Mouse (Mus musculus): ENCODE measurements at regions not wholly inside any gene's neighbourhood (a gene's known extent, or its start where the extent isn't known, plus 50 kb on each side); places are given as distances from the start of the nearest gene placed in this dataset.

- H3K4me1 ChIP-seq (ENCODE audit: control insufficient read depth, insufficient read depth, low read length): no peaks in the 10 kb centered on the region
- H3K4me2 ChIP-seq (ENCODE audit: low read length): no peak overlapping the region
- no peak overlapping the region for H3K4me3 ChIP-seq (ENCODE audit: low read depth, low read length)
- no peak for ATAC-seq
- 70% methylated on average over 3 of the region's 3 CpGs for WGBS
- H3K27me3 ChIP-seq (replicated peaks; ENCODE audit: control insufficient read depth, insufficient read depth, low read length): no peaks in the 10 kb centered on the region
- DNase-seq (ENCODE audit: low spot score): no peak
- no peak overlapping the region for H3K9ac ChIP-seq (ENCODE audit: low read length)
- no peak overlapping the region for H3K27ac ChIP-seq (ENCODE audit: low read depth, low read length)
- no peaks in the 10 kb centered on the region for H3K9me3 ChIP-seq (replicated peaks; ENCODE audit: control insufficient read depth, low read length)
- no peaks in the 10 kb centered on the region for H3K36me3 ChIP-seq (ENCODE audit: control insufficient read depth, insufficient read depth, low read length)
These were observed 453.3 kb upstream of the Lmcd1 start for GRCm38 (mm10) chr6:111820265-111820664.

GRCm38 (mm10) chr6:111844321-111844835 lies 429.2 kb upstream of the Lmcd1 start:
- H3K27ac ChIP-seq (ENCODE audit: low read depth, low read length): no peak overlapping the region; the same call in 1 of the 2 replicates
- no peaks in the 10 kb centered on the region for H3K36me3 ChIP-seq (ENCODE audit: control insufficient read depth, insufficient read depth, low read length)
- peak; percentile 89 for ATAC-seq

GRCm38 (mm10) chr6:111866101-111866598 lies 407.4 kb upstream of the Lmcd1 start:
- peak; percentile 91 for DNase-seq (ENCODE audit: low spot score)
- Histone ChIP-seq H3K36me3 (ENCODE audit: control insufficient read depth, insufficient read depth, low read length) (no peaks in the 10 kb centered on the region), H3K4me2 (ENCODE audit: low read length) (no peak overlapping the region), H3K27ac (ENCODE audit: low read depth, low read length) (no peak overlapping the region), H3K4me3 (ENCODE audit: low read depth, low read length) (no peak overlapping the region), H3K9me3 (replicated peaks; ENCODE audit: control insufficient read depth, low read length) (no peaks in the 10 kb centered on the region), H3K9ac (ENCODE audit: low read length) (no peak overlapping the region), H3K27me3 (replicated peaks; ENCODE audit: control insufficient read depth, insufficient read depth, low read length) (no peaks in the 10 kb centered on the region), H3K4me1 (ENCODE audit: control insufficient read depth, insufficient read depth, low read length) (no peaks in the 10 kb centered on the region)
- WGBS: 48% methylated on average over 3 of the region's 3 CpGs
- peak; percentile 94 for ATAC-seq

More at GRCm38 (mm10) chr6:111844321-111844835, 429.2 kb upstream of the Lmcd1 start:
- H3K27me3 ChIP-seq (replicated peaks; ENCODE audit: control insufficient read depth, insufficient read depth, low read length): 0 out of 2 replicates have a peak, but pooled peaks cover 4% of the 10 kb centered on the region
- no peak overlapping the region for H3K4me2 ChIP-seq (ENCODE audit: low read length)
- 10% methylated on average over 6 of the region's 6 CpGs for WGBS
- peaks cover 7% of the 10 kb centered on the region; the same call in 1 of the 2 replicates for H3K4me1 ChIP-seq (ENCODE audit: control insufficient read depth, insufficient read depth, low read length)
- H3K4me3 ChIP-seq (ENCODE audit: low read depth, low read length): no peak overlapping the region
- H3K9ac ChIP-seq (ENCODE audit: low read length): no peak overlapping the region
- peak; percentile 90 for DNase-seq (ENCODE audit: low spot score)
- H3K9me3 ChIP-seq (replicated peaks; ENCODE audit: control insufficient read depth, low read length): no peaks in the 10 kb centered on the region

GRCm38 (mm10) chr6:111882557-111882956 lies 391.0 kb upstream of the Lmcd1 start:
- no peak for ATAC-seq
- no peak overlapping the region for H3K27ac ChIP-seq (ENCODE audit: low read depth, low read length)
- H3K4me3 ChIP-seq (ENCODE audit: low read depth, low read length): no peak overlapping the region
- no peaks in the 10 kb centered on the region for H3K4me1 ChIP-seq (ENCODE audit: control insufficient read depth, insufficient read depth, low read length)
- WGBS: 95% methylated on average over 1 of the region's 1 CpGs
- no peaks in the 10 kb centered on the region for H3K27me3 ChIP-seq (replicated peaks; ENCODE audit: control insufficient read depth, insufficient read depth, low read length)
- no peak for DNase-seq (ENCODE audit: low spot score)
- H3K4me2 ChIP-seq (ENCODE audit: low read length): no peak overlapping the region
- H3K9me3 ChIP-seq (replicated peaks; ENCODE audit: control insufficient read depth, low read length): no peaks in the 10 kb centered on the region
- H3K36me3 ChIP-seq (ENCODE audit: control insufficient read depth, insufficient read depth, low read length): no peaks in the 10 kb centered on the region
- no peak overlapping the region for H3K9ac ChIP-seq (ENCODE audit: low read length)

- no peaks in the 10 kb centered on the region for H3K36me3 ChIP-seq (ENCODE audit: control insufficient read depth, insufficient read depth, low read length)
- no peak overlapping the region for H3K27ac ChIP-seq (ENCODE audit: low read depth, low read length)
- no peaks in the 10 kb centered on the region for H3K9me3 ChIP-seq (replicated peaks; ENCODE audit: control insufficient read depth, low read length)
- H3K4me3 ChIP-seq (ENCODE audit: low read depth, low read length): no peak overlapping the region
- 44% methylated on average over 1 of the region's 1 CpGs for WGBS
- H3K4me1 ChIP-seq (ENCODE audit: control insufficient read depth, insufficient read depth, low read length): no peaks in the 10 kb centered on the region
- no peaks in the 10 kb centered on the region for H3K27me3 ChIP-seq (replicated peaks; ENCODE audit: control insufficient read depth, insufficient read depth, low read length)
- H3K4me2 ChIP-seq (ENCODE audit: low read length): no peak overlapping the region
- ATAC-seq (no peak), DNase-seq (ENCODE audit: low spot score) (peak; percentile 20)
- no peak overlapping the region for H3K9ac ChIP-seq (ENCODE audit: low read length)
These were observed 389.6 kb upstream of the Lmcd1 start for GRCm38 (mm10) chr6:111883946-111884345.

- DNase-seq (ENCODE audit: low spot score) (peak; percentile 51), ATAC-seq (no peak)
- no peak overlapping the region for H3K4me3 ChIP-seq (ENCODE audit: low read depth, low read length)
- no peak overlapping the region for H3K4me2 ChIP-seq (ENCODE audit: low read length)
- WGBS: 59% methylated on average over 2 of the region's 2 CpGs
- H3K9ac ChIP-seq (ENCODE audit: low read length): no peak overlapping the region
- no peaks in the 10 kb centered on the region for H3K27me3 ChIP-seq (replicated peaks; ENCODE audit: control insufficient read depth, insufficient read depth, low read length)
- no peaks in the 10 kb centered on the region for H3K9me3 ChIP-seq (replicated peaks; ENCODE audit: control insufficient read depth, low read length)
- H3K27ac ChIP-seq (ENCODE audit: low read depth, low read length): no peak overlapping the region
- no peaks in the 10 kb centered on the region for H3K4me1 ChIP-seq (ENCODE audit: control insufficient read depth, insufficient read depth, low read length)
- H3K36me3 ChIP-seq (ENCODE audit: control insufficient read depth, insufficient read depth, low read length): no peaks in the 10 kb centered on the region
These were observed 361.6 kb upstream of the Lmcd1 start for GRCm38 (mm10) chr6:111911997-111912396.

GRCm38 (mm10) chr6:111913771-111914405 lies 359.7 kb upstream of the Lmcd1 start:
- no peak overlapping the region for H3K4me2 ChIP-seq (ENCODE audit: low read length)
- WGBS: 54% methylated on average over 11 of the region's 11 CpGs
- H3K9me3 ChIP-seq (replicated peaks; ENCODE audit: control insufficient read depth, low read length): no peaks in the 10 kb centered on the region
- H3K27me3 ChIP-seq (replicated peaks; ENCODE audit: control insufficient read depth, insufficient read depth, low read length): no peaks in the 10 kb centered on the region
- H3K4me3 ChIP-seq (ENCODE audit: low read depth, low read length): no peak overlapping the region
- peak; percentile 75; the same call in 1 of the 2 replicates for ATAC-seq
- H3K36me3 ChIP-seq (ENCODE audit: control insufficient read depth, insufficient read depth, low read length): no peaks in the 10 kb centered on the region
- no peak overlapping the region for H3K27ac ChIP-seq (ENCODE audit: low read depth, low read length)
- no peak overlapping the region for H3K9ac ChIP-seq (ENCODE audit: low read length)
- DNase-seq (ENCODE audit: low spot score): peak; percentile 49
- H3K4me1 ChIP-seq (ENCODE audit: control insufficient read depth, insufficient read depth, low read length): no peaks in the 10 kb centered on the region

GRCm38 (mm10) chr6:111917248-111917721 lies 356.3 kb upstream of the Lmcd1 start:
- no peak for ATAC-seq
- Histone ChIP-seq H3K4me1 (ENCODE audit: control insufficient read depth, insufficient read depth, low read length) (no peaks in the 10 kb centered on the region), H3K4me3 (ENCODE audit: low read depth, low read length) (no peak overlapping the region), H3K36me3 (ENCODE audit: control insufficient read depth, insufficient read depth, low read length) (no peaks in the 10 kb centered on the region), H3K9ac (ENCODE audit: low read length) (no peak overlapping the region), H3K27me3 (replicated peaks; ENCODE audit: control insufficient read depth, insufficient read depth, low read length) (no peaks in the 10 kb centered on the region), H3K9me3 (replicated peaks; ENCODE audit: control insufficient read depth, low read length) (no peaks in the 10 kb centered on the region), H3K4me2 (ENCODE audit: low read length) (no peak overlapping the region), H3K27ac (ENCODE audit: low read depth, low read length) (no peak overlapping the region)
- no peak for DNase-seq (ENCODE audit: low spot score)
- 91% methylated on average over 6 of the region's 6 CpGs for WGBS

Measured in forebrain, embryonic 14.5 days (tissue).